Mouse (Mus musculus) forebrain, embryonic 10.5 days (tissue): ENCODE data around the gene Emilin2. TPM values are rescaled to one million over a fixed set of nuclear protein-coding genes. Genes with fewer than 3 reads are reported as not detected.

Experiments used
- DNase-seq: peaks from one replicate; pipeline ENCODE4 v3.0.0-alpha.2; 2017; ENCODE audit warnings: low spot score; ENCODE audit errors: extremely low spot score
- H3K27ac ChIP-seq: fragments of 300-500 bp; sonication (generic); 2 replicates; pipeline ENCODE4 v1.5.1; 2016; ENCODE audit warnings: mild to moderate bottlenecking
- H3K27me3 ChIP-seq: fragments of 300-500 bp; sonication (generic); 2 replicates; pipeline ENCODE4 v1.6.1; 2016; ENCODE audit warnings: mild to moderate bottlenecking; ENCODE audit not compliant: poor library complexity, severe bottlenecking
- H3K36me3 ChIP-seq: fragments of 300-500 bp; sonication (generic); replicated peaks from 2 replicates; pipeline ENCODE4 v1.6.1; 2016; ENCODE audit warnings: mild to moderate bottlenecking, moderate library complexity
- H3K4me1 ChIP-seq: fragments of 300-500 bp; sonication (generic); 2 replicates; pipeline ENCODE4 v1.6.1; 2016
- H3K4me3 ChIP-seq: fragments of 300-500 bp; sonication (generic); 2 replicates; pipeline ENCODE4 v1.5.1; 2016; ENCODE audit warnings: mild to moderate bottlenecking, moderate library complexity
- H3K9me3 ChIP-seq: fragments of 300-500 bp; sonication (generic); 2 replicates; pipeline ENCODE4 v1.6.1; 2016; ENCODE audit warnings: mild to moderate bottlenecking, moderate library complexity
- WGBS: fragments of 180-500 bp; shearing (Covaris S2); methylation state at CpG from one replicate; pipeline ENCODE4 v1.1.7; 2016; 5-methylcytosine and 5-hydroxymethylcytosine counted together
- polyA plus RNA-seq: library from polyadenylated mRNA; unstranded; fragments of >200 nt; fragmentation: Nextera tagmentation; extraction: Ambion mirVana; gene quantifications from 2 replicates; pipeline ENCODE4 v1.2.1, GENCODE M21; 2016

The Emilin2 gene
- polyA plus RNA-seq, 1 experiment from 2014 or later, result 19.7 TPM

- H3K9me3 ChIP-seq, result peaks cover 9% of the 10 kb centered on the region; the same call in 1 of the 2 replicates
- H3K27ac ChIP-seq, result no peak overlapping the region
- peaks cover 16% of the 10 kb centered on the region for H3K36me3 ChIP-seq
- 93% methylated on average over 9 of the region's 9 CpGs for WGBS
- H3K4me1 ChIP-seq, result peaks cover 21% of the 10 kb centered on the region
- no peak for DNase-seq
- no peak overlapping the region for H3K4me3 ChIP-seq
- no peaks in the 10 kb centered on the region for H3K27me3 ChIP-seq
Observed at GRCm38 (mm10) chr17:71203998-71204808, 107.6 kb downstream of the Emilin2 start.

Other genes starting within 250 kb of the Emilin2 start
- 47.6 and 48.0 TPM in 2 replicates for gene Lpin2, start 129.4 kb downstream of the Emilin2 start, polyA plus RNA-seq
- 5.8 and 6.9 TPM in 2 replicates for gene Gm4707, start 147.9 kb upstream of the Emilin2 start, polyA plus RNA-seq
- 80.0 and 83.1 TPM in 2 replicates for gene Smchd1, start 163.4 kb upstream of the Emilin2 start, polyA plus RNA-seq
- gene Ndc80, start 214.9 kb upstream of the Emilin2 start, polyA plus RNA-seq, result 66.9 and 72.7 TPM in 2 replicates
- gene Spdya, start 240.1 kb upstream of the Emilin2 start, polyA plus RNA-seq, result 1.0 and 1.3 TPM in 2 replicates